In the genomic region with DNA sequence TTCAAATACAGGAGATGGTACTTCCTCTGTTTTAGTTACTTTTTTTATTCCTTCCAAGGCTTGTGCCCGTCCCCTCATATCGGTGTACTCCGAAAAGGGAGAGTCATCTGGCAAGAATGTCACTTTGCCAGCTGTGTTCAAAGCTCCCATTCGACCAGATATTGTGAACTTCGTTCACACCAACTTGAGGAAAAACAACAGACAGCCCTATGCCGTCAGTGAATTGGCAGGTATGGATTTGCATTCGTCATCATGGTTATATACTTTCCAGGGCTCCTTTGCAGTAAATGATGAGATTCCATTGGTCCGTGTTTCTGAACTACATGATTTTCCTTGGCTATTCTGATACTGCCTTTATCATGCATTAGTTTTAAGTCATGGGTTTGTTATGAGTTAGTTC, we compare ENCODE assay signal across 10 mouse cellular contexts. TPM values are rescaled to one million over a fixed set of nuclear protein-coding genes. Genes with fewer than 3 reads are reported as not detected.
DNase-seq lines count a peak whose midpoint lies in the region; ATAC-seq and TF ChIP-seq lines count a peak whose summit lies in the region.
"Had no signal": no experiment of that assay in that cellular context is flagged by ENCODE, and none has a peak within 500 bp of the region (broad histone marks: within the 10 kb centered on the region; RNA-seq: fewer than 3 reads in every experiment).

No protein-coding gene starts in this region.

- H3K9me3 ChIP-seq in heart, embryonic 12.5 days (replicated peaks), result no peaks in the 10 kb centered on the region
- no peaks in the 10 kb centered on the region for H3K9me3 ChIP-seq in ES-Bruce4 (replicated peaks; ENCODE audit: control insufficient read depth, insufficient read depth, low read length, poor library complexity, severe bottlenecking)
- H3K9me3 ChIP-seq in hindbrain, embryonic 10.5 days, result no peaks in the 10 kb centered on the region
- H3K9me3 ChIP-seq in liver, embryonic 16.5 days (replicated peaks; ENCODE audit: control insufficient read depth, low read length), result no peaks in the 10 kb centered on the region

- no peak overlapping the region for H3K27ac ChIP-seq in heart, embryonic 12.5 days (ENCODE audit: poor library complexity, severe bottlenecking)
- peak overlapping the region; percentile 69 for H3K27ac ChIP-seq in ES-Bruce4 (ENCODE audit: insufficient read depth, low read length)
- no peak overlapping the region for H3K27ac ChIP-seq in hindbrain, embryonic 10.5 days
- H3K27ac ChIP-seq in liver, embryonic 16.5 days (ENCODE audit: low read length), result no peak overlapping the region

- TF ChIP-seq EP300 in ES-Bruce4 (IDR thresholded peaks at IDR 0.05; ENCODE audit: insufficient read depth, low read depth, low read length), result no peak

- H3K4me3 ChIP-seq in heart, embryonic 12.5 days, result peak overlapping the region; percentile 23
- H3K4me3 ChIP-seq in ES-Bruce4 (ENCODE audit: low read depth, low read length), result peak overlapping the region; percentile 91
- peak overlapping the region; percentile 96 for H3K4me3 ChIP-seq in hindbrain, embryonic 10.5 days
- peak overlapping the region; percentile 74 for H3K4me3 ChIP-seq in liver, embryonic 16.5 days (ENCODE audit: low read depth, low read length)

- TF ChIP-seq POLR2A in ES-Bruce4 (IDR thresholded peaks at IDR 0.05; ENCODE audit: insufficient read depth, low read length), result no peak

- peak overlapping the region; percentile 47 for H3K4me2 ChIP-seq in heart, embryonic 12.5 days
- peak overlapping the region; percentile 73 for H3K4me2 ChIP-seq in liver, embryonic 16.5 days (ENCODE audit: low read depth, low read length)

- H3K36me3 ChIP-seq in heart, embryonic 12.5 days, result peaks cover 41% of the 10 kb centered on the region
- peaks cover 45% of the 10 kb centered on the region for H3K36me3 ChIP-seq in ES-Bruce4 (ENCODE audit: control insufficient read depth, insufficient read depth, low read length, poor library complexity, severe bottlenecking)
- peaks cover 46% of the 10 kb centered on the region for H3K36me3 ChIP-seq in hindbrain, embryonic 10.5 days
- peaks cover 37% of the 10 kb centered on the region for H3K36me3 ChIP-seq in liver, embryonic 16.5 days (ENCODE audit: control insufficient read depth, insufficient read depth)

- no peak for TF ChIP-seq CTCF in ES-Bruce4 (IDR thresholded peaks at IDR 0.05; ENCODE audit: low read depth, low read length)

- 57% methylated on average over 8 of the region's 8 CpGs for WGBS in heart, embryonic 12.5 days
- 75% methylated on average over 8 of the region's 8 CpGs for WGBS in hindbrain, embryonic 10.5 days
- WGBS in liver, embryonic 16.5 days (ENCODE audit: insufficient replicate concordance), result 35% methylated on average over 8 of the region's 8 CpGs

- no peak for ATAC-seq in heart, embryonic 12.5 days (ENCODE audit: insufficient number of reproducible peaks, low FRiP score)
- no peak for ATAC-seq in liver, embryonic 16.5 days (ENCODE audit: low read depth)
- no peak for ATAC-seq in megakaryocyte progenitor cell, adult 5-6 weeks (replicated peaks; ENCODE audit: poor library complexity)

- DNase-seq in heart, adult 8-10 months (ENCODE audit: low spot score), result no peak
- no peak for DNase-seq in hindbrain, embryonic 10.5 days (ENCODE audit: low spot score)
- no peak for DNase-seq in ovary, postnatal 14 days (ENCODE audit: low spot score)
- DNase-seq in embryo, embryonic 10.5 days (ENCODE audit: low spot score), result no peak

- H3K9ac ChIP-seq in heart, embryonic 12.5 days, result peak overlapping the region; percentile 47
- peak overlapping the region; percentile 97 for H3K9ac ChIP-seq in ES-Bruce4 (ENCODE audit: low read depth, poor library complexity, severe bottlenecking)
- peak overlapping the region; percentile 4; the same call in 1 of the 2 replicates for H3K9ac ChIP-seq in liver, embryonic 16.5 days (ENCODE audit: low read depth, low read length)

- no peaks in the 10 kb centered on the region for H3K27me3 ChIP-seq in heart, embryonic 12.5 days (replicated peaks)
- no peaks in the 10 kb centered on the region for H3K27me3 ChIP-seq in ES-Bruce4 (ENCODE audit: control insufficient read depth, insufficient read depth, low read length, poor library complexity, severe bottlenecking)
- H3K27me3 ChIP-seq in hindbrain, embryonic 10.5 days (ENCODE audit: insufficient read depth, poor library complexity, severe bottlenecking), result no peaks in the 10 kb centered on the region
- no peaks in the 10 kb centered on the region for H3K27me3 ChIP-seq in liver, embryonic 16.5 days (ENCODE audit: control insufficient read depth, insufficient read depth, low read depth, low read length)

- peaks cover 21% of the 10 kb centered on the region for H3K4me1 ChIP-seq in heart, embryonic 12.5 days (replicated peaks)
- no peaks in the 10 kb centered on the region for H3K4me1 ChIP-seq in ES-Bruce4 (ENCODE audit: control insufficient read depth, insufficient read depth, low read length)
- peaks cover 45% of the 10 kb centered on the region for H3K4me1 ChIP-seq in hindbrain, embryonic 10.5 days (replicated peaks)
- H3K4me1 ChIP-seq in liver, embryonic 16.5 days (ENCODE audit: control insufficient read depth, low read depth, low read length), result peaks cover 30% of the 10 kb centered on the region

RNA-seq across cellular contexts. Expression of a gene that starts 1.6 kb away (rescaled TPM):
- 801 and 832 TPM in 2 replicates for polyA plus RNA-seq in heart, embryonic 12.5 days (2016; fragmentation: Nextera tagmentation; extraction: Ambion mirVana)
- total RNA-seq in heart, adult 8-10 months (2022), result 100 to 1,000 TPM; 430 to 483 (median 463) TPM
- 3,123 and 3,163 TPM in 2 replicates for polyA plus RNA-seq in ES-Bruce4 (2011; ENCODE audit: insufficient read depth, insufficient read length, low read depth, missing spikeins)
- 959 and 1,179 TPM in 2 replicates for polyA plus RNA-seq in hindbrain, embryonic 10.5 days (2016; fragmentation: Nextera tagmentation; extraction: Ambion mirVana)
- 592 and 651 TPM in 2 replicates for polyA plus RNA-seq in liver, embryonic 16.5 days (2015; fragmentation: Nextera tagmentation; extraction: Ambion mirVana)
- total RNA-seq in megakaryocyte progenitor cell, adult 5-6 weeks (2015), result 4,149 and 4,331 TPM in 2 replicates
- total RNA-seq in megakaryocyte progenitor cell, adult 5-6 weeks (2017), result 2,914 and 3,251 TPM in 2 replicates

RNA-seq across cellular contexts. Expression of a gene that starts 1.9 kb away (rescaled TPM):
- polyA plus RNA-seq in heart, embryonic 12.5 days (2016; fragmentation: Nextera tagmentation; extraction: Ambion mirVana), result 28.0 and 28.6 TPM in 2 replicates
- total RNA-seq in heart, adult 8-10 months (2022), result 1 to 10 TPM in 2 of 4 experiments, under 1 TPM in 2; 0.60 to 1.4 (median 1.0) TPM
- polyA plus RNA-seq in ES-Bruce4 (2011; ENCODE audit: insufficient read depth, insufficient read length, low read depth, missing spikeins), result 162 and 167 TPM in 2 replicates
- 24.8 and 41.7 TPM in 2 replicates for polyA plus RNA-seq in hindbrain, embryonic 10.5 days (2016; fragmentation: Nextera tagmentation; extraction: Ambion mirVana)
- 13.3 and 13.5 TPM in 2 replicates for polyA plus RNA-seq in liver, embryonic 16.5 days (2015; fragmentation: Nextera tagmentation; extraction: Ambion mirVana)
- total RNA-seq in megakaryocyte progenitor cell, adult 5-6 weeks (2015), result 37.7 and 48.5 TPM in 2 replicates
- 134 and 155 TPM in 2 replicates for total RNA-seq in megakaryocyte progenitor cell, adult 5-6 weeks (2017)

RNA-seq across cellular contexts. Expression of a gene that starts 4.3 kb away (rescaled TPM):
- 21.9 and 23.0 TPM in 2 replicates for polyA plus RNA-seq in heart, embryonic 12.5 days (2016; fragmentation: Nextera tagmentation; extraction: Ambion mirVana)
- 10 to 100 TPM; 19.0 to 28.0 (median 23.1) TPM for total RNA-seq in heart, adult 8-10 months (2022)
- 37.0 and 37.1 TPM in 2 replicates for polyA plus RNA-seq in ES-Bruce4 (2011; ENCODE audit: insufficient read depth, insufficient read length, low read depth, missing spikeins)
- polyA plus RNA-seq in hindbrain, embryonic 10.5 days (2016; fragmentation: Nextera tagmentation; extraction: Ambion mirVana), result 38.3 and 39.8 TPM in 2 replicates
- 10.1 and 11.6 TPM in 2 replicates for polyA plus RNA-seq in liver, embryonic 16.5 days (2015; fragmentation: Nextera tagmentation; extraction: Ambion mirVana)
- total RNA-seq in megakaryocyte progenitor cell, adult 5-6 weeks (2015), result 16.5 and 20.7 TPM in 2 replicates
- total RNA-seq in megakaryocyte progenitor cell, adult 5-6 weeks (2017), result 47.4 and 48.2 TPM in 2 replicates

RNA-seq across cellular contexts. Expression of a gene that starts 57.8 kb away (rescaled TPM):
- polyA plus RNA-seq in heart, embryonic 12.5 days (2016; fragmentation: Nextera tagmentation; extraction: Ambion mirVana), result 0.14 TPM in 1 of 2 replicates, not detected in the other
- total RNA-seq in heart, adult 8-10 months (2022), result under 1 TPM in 2 of 4 experiments, not detected in 2; 0.68 to 0.75 TPM
- polyA plus RNA-seq in ES-Bruce4 (2011; ENCODE audit: insufficient read depth, insufficient read length, low read depth, missing spikeins), result 0.49 and 0.58 TPM in 2 replicates
- polyA plus RNA-seq in hindbrain, embryonic 10.5 days (2016; fragmentation: Nextera tagmentation; extraction: Ambion mirVana), result 0.16 TPM in 1 of 2 replicates, not detected in the other
- not detected in 2 replicates for polyA plus RNA-seq in liver, embryonic 16.5 days (2015; fragmentation: Nextera tagmentation; extraction: Ambion mirVana)
- total RNA-seq in megakaryocyte progenitor cell, adult 5-6 weeks (2015), result not detected in 2 replicates
- not detected in 2 replicates for total RNA-seq in megakaryocyte progenitor cell, adult 5-6 weeks (2017)
- total RNA-seq: hematopoietic stem cell, adult 5-6 weeks; neutrophil, adult 5-6 weeks had no signal

Comparison
In these comparisons a context has a peak if more than half of its experiments do, and no peak if none do; other contexts are left out.
1. H3K4me3 ChIP-seq: peak in every context shown above with its lines; median percentile 96 in hindbrain, embryonic 10.5 days; 91 in ES-Bruce4; 74 in liver, embryonic 16.5 days; 23 in heart, embryonic 12.5 days.
2. H3K9ac ChIP-seq: peak in every context shown above with its lines; median percentile 97 in ES-Bruce4; 47 in heart, embryonic 12.5 days; 4 in liver, embryonic 16.5 days.